Mouse (Mus musculus): ENCODE measurements around the gene Tns1.

- TF ChIP-seq POLR2A (IDR thresholded peaks at IDR 0.05; ENCODE audit: insufficient read length, low read depth), result no peak
- TF ChIP-seq TCF12 (IDR thresholded peaks at IDR 0.05; ENCODE audit: insufficient read depth, poor library complexity, severe bottlenecking), result no peak
- no peak for TF ChIP-seq MAX (IDR thresholded peaks at IDR 0.05; ENCODE audit: low read depth)
- TF ChIP-seq SRF (IDR thresholded peaks at IDR 0.05; ENCODE audit: control insufficient read depth, insufficient read length, low read depth), result no peak
- no peak for TF ChIP-seq USF1 (IDR thresholded peaks at IDR 0.05; ENCODE audit: low read depth)
- TF ChIP-seq TCF3 (IDR thresholded peaks at IDR 0.05; ENCODE audit: insufficient read length, low read depth), result no peak
- TF ChIP-seq E2F4 (IDR thresholded peaks at IDR 0.05; ENCODE audit: insufficient read depth), result no peak
- TF ChIP-seq POLR2AphosphoS2 (IDR thresholded peaks at IDR 0.05; ENCODE audit: insufficient read length, low read depth), result no peak
- no peak for TF ChIP-seq CEBPB (IDR thresholded peaks at IDR 0.05; ENCODE audit: insufficient read depth, poor library complexity, severe bottlenecking)
- TF ChIP-seq MYOG (IDR thresholded peaks at IDR 0.05; ENCODE audit: control insufficient read depth in 1 of 3, insufficient read depth in 1 of 3, insufficient read length in 2 of 3, low read depth in 2 of 3), result no peak
- no peak for TF ChIP-seq MYOD1 (IDR thresholded peaks at IDR 0.05; ENCODE audit: control insufficient read depth in 1 of 3, insufficient read length in 2 of 3, low read depth in 2 of 3)
Observed at GRCm38 (mm10) chr1:73904641-73905040, 219.6 kb downstream of the Tns1 start.
